Mouse (Mus musculus) intestine, postnatal 0 days (tissue): Measurements from ENCODE around the gene Kcnk7. TPM values are rescaled to one million over a fixed set of nuclear protein-coding genes. Genes with fewer than 3 reads are reported as not detected.
A peak's percentile ranks its signal among the peaks of the same experiment; 100 is the strongest.
"Not testable (repeated sequence)": the region's sequence is repeated elsewhere in the genome, so short reads cannot be mapped to it uniquely, and the experiment has no call there.

Experiments
- ATAC-seq: fragments of 200-750 bp; cut with Nextera tagmentation; 2 replicates; pipeline ENCODE4 v1.8.0; 2017; ENCODE audit warnings: mild to moderate bottlenecking, moderate TSS enrichment, moderate library complexity
- H3K27ac ChIP-seq: fragments of 300-500 bp; sonication (generic); 2 replicates; pipeline ENCODE4 v1.5.1; 2014; ENCODE audit warnings: mild to moderate bottlenecking, low read depth, low read length, moderate library complexity
- H3K27me3 ChIP-seq: fragments of 300-500 bp; sonication (generic); replicated peaks from 2 replicates; pipeline ENCODE4 v1.6.1; 2014; ENCODE audit warnings: low read length, mixed read lengths; ENCODE audit not compliant: control insufficient read depth, insufficient read depth
- H3K36me3 ChIP-seq: fragments of 300-500 bp; sonication (generic); 2 replicates; pipeline ENCODE4 v1.6.1; 2014; ENCODE audit warnings: mild to moderate bottlenecking, moderate library complexity; ENCODE audit not compliant: control insufficient read depth, insufficient read depth
- H3K4me1 ChIP-seq: fragments of 300-500 bp; sonication (generic); replicated peaks from 2 replicates; pipeline ENCODE4 v1.6.1; 2014; ENCODE audit warnings: antibody characterized with exemption, low read length, mixed read lengths; ENCODE audit not compliant: control insufficient read depth, insufficient read depth
- H3K4me2 ChIP-seq: fragments of 300-500 bp; sonication (generic); replicated peaks from 2 replicates; pipeline ENCODE4 v1.6.1; 2014; ENCODE audit warnings: low read depth, mild to moderate bottlenecking, moderate library complexity
- H3K4me3 ChIP-seq: fragments of 300-500 bp; sonication (generic); 2 replicates; pipeline ENCODE4 v1.5.1; 2014; ENCODE audit warnings: low read depth, low read length
- H3K9ac ChIP-seq: fragments of 300-500 bp; sonication (generic); 2 replicates; pipeline ENCODE4 v1.6.1; 2014; ENCODE audit warnings: mild to moderate bottlenecking, low read depth, low read length
- H3K9me3 ChIP-seq: fragments of 300-500 bp; sonication (generic); 2 replicates; pipeline ENCODE4 v1.6.1; 2016; ENCODE audit warnings: mixed run types; ENCODE audit not compliant: control insufficient read depth
- CTCF ChIP-seq: sonication (generic); IDR thresholded peaks from 2 replicates; pipeline ENCODE4 v1.5.1; 2016; ENCODE audit warnings: low read depth, mild to moderate bottlenecking, control low read depth, antibody characterized with exemption, moderate library complexity
- WGBS: fragments of 180-500 bp; shearing (Covaris S2); extraction: QIAGEN DNeasy Blood & Tissue Kit; methylation state at CpG from one replicate; pipeline ENCODE4 v1.1.7; 2014; 5-methylcytosine and 5-hydroxymethylcytosine counted together
- polyA plus RNA-seq: library from polyadenylated mRNA; unstranded; fragments of >200 nt; fragmentation: Nextera tagmentation; extraction: Ambion mirVana; gene quantifications from 2 replicates; pipeline ENCODE4 v1.2.1, GENCODE M21; 2015

The Kcnk7 gene
- polyA plus RNA-seq, 1 experiment from 2014 or later = 0.21 TPM

DNA sequence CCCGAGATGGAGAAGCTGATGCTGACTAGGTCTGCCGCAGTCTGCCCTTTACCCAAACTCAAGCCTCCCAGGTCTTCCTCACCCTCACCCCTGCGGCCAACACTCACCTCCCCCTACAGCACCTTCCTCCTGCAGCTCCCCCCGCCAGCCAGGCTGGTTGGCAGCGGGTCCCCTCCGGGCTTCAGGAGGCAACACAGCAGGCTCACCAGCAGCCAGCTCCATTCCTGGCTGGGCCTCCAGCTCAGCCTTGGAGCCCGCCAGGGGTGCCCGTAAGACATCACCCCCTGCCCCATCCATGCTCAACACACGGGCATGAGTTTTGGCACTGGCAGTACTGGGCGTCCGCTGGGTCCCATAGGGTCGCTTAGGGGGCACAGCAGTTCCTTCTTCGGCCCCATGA, 19.2 kb upstream of the Kcnk7 start:
- no peak for TF ChIP-seq CTCF
- H3K36me3 ChIP-seq = peaks cover 69% of the 10 kb centered on the region
- WGBS = 90% methylated on average over 13 of the region's 13 CpGs

DNA sequence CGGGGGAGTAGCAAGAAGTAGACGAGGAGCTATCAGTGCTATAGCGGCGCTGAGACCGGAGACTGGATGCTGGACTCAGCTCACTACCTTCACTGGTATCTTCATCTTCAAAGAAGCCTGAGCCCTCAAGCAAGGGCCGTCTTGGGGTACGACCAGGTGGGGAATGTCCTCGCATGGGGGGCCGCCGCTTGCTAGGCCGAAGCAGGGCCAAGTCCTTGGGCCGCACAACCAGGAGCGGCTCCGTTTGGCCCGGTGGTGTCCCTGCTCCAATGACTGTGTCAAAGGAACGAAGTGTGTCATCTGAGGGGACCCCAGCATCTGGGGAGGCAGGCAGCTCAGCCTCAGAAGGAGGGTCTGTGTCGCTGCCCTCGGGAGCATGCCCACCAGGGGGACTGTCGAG, 18.7 kb upstream of the Kcnk7 start:
- WGBS = 96% methylated on average over 19 of the region's 19 CpGs
- H3K27ac ChIP-seq = no peak overlapping the region
- peaks cover 7% of the 10 kb centered on the region; the same call in 1 of the 2 replicates for H3K4me1 ChIP-seq
- H3K4me2 ChIP-seq = no peak overlapping the region
- no peaks in the 10 kb centered on the region for H3K9me3 ChIP-seq
- no peak overlapping the region for H3K4me3 ChIP-seq
- H3K36me3 ChIP-seq = peaks cover 65% of the 10 kb centered on the region
- no peaks in the 10 kb centered on the region for H3K27me3 ChIP-seq
- no peak for TF ChIP-seq CTCF
- H3K9ac ChIP-seq = no peak overlapping the region
- no peak for ATAC-seq

More for the DNA sequence above, 19.2 kb upstream of the Kcnk7 start:
- Histone ChIP-seq H3K4me3 (no peak overlapping the region), H3K9me3 (no peaks in the 10 kb centered on the region), H3K27ac (no peak overlapping the region), H3K9ac (no peak overlapping the region), H3K4me2 (no peak overlapping the region), H3K4me1 (peaks cover 7% of the 10 kb centered on the region; the same call in 1 of the 2 replicates), H3K27me3 (no peaks in the 10 kb centered on the region)
- no peak for ATAC-seq

DNA sequence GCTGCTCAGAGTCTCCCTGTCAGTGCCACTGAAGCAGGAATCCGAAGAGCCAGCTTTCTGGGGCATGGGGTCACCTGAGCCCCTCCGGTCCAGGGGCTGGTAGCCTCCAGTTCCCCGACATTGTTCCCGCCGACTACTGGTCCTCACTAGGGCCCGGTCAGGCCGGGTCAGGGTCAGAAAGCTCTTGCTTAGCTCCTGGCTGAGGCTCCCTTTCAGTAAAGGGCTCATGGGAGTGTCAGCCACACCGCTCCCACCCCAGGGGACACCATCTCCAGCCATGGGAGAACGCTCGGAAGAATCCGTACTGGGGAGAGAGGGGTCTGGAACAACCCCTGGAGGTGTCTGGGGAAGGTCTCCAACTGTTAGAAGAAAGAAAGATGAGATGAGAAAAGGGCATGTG, 18.3 kb upstream of the Kcnk7 start:
- H3K27me3 ChIP-seq = no peaks in the 10 kb centered on the region
- 96% methylated on average over 11 of the region's 11 CpGs for WGBS
- no peak for ATAC-seq
- no peak overlapping the region for H3K9ac ChIP-seq
- no peak overlapping the region for H3K4me2 ChIP-seq
- peaks cover 7% of the 10 kb centered on the region; the same call in 1 of the 2 replicates for H3K4me1 ChIP-seq
- no peak overlapping the region for H3K4me3 ChIP-seq
- TF ChIP-seq CTCF = no peak
- H3K36me3 ChIP-seq = peaks cover 61% of the 10 kb centered on the region
- H3K27ac ChIP-seq = no peak overlapping the region
- H3K9me3 ChIP-seq = no peaks in the 10 kb centered on the region

DNA sequence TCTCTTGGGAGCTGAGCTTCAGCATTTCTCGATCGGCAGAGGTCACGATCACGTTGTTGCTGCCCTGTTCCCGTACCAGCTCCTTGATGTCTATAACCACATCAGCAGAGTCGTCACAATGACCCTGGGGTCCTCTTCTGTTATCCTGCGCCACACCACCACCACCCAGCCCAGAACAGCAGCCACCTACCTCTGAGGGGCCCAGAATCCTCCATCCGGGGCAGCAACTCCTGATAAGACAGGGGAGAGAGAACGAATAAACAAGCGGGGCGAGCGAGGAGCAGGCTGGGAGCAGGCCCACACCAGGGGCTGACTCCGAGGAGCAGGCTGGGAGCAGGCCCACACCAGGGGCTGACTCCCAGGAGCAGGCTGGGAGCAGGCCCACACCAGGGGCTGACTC, 17.7 kb upstream of the Kcnk7 start:
- Histone ChIP-seq H3K27ac (no peak overlapping the region), H3K27me3 (no peaks in the 10 kb centered on the region), H3K4me2 (no peak overlapping the region), H3K36me3 (peaks cover 55% of the 10 kb centered on the region), H3K4me1 (peaks cover 11% of the 10 kb centered on the region; the same call in 1 of the 2 replicates), H3K9me3 (no peaks in the 10 kb centered on the region), H3K9ac (no peak overlapping the region), H3K4me3 (no peak overlapping the region)
- WGBS = 80% methylated on average over 13 of the region's 13 CpGs
- no peak for TF ChIP-seq CTCF
- no peak for ATAC-seq

DNA sequence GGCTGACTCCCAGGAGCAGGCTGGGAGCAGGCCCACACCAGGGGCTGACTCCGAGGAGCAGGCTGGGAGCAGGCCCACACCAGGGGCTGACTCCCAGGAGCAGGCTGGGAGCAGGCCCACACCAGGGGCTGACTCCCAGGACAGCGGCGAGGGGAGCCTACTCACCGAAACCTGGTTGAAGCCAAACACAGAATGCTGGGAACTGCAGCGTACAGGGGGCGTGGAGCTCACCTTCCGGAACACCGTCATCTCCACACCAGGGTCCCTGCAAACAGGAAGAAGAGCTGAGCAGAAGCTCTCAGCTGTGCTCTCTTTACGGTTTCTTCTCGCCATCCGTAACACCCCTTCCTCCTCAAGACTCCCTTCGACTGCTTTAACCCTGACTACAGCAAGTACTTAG, 17.2 kb upstream of the Kcnk7 start:
- not testable (repeated sequence) for H3K4me3 ChIP-seq
- WGBS = 88% methylated on average over 11 of the region's 12 CpGs

DNA sequence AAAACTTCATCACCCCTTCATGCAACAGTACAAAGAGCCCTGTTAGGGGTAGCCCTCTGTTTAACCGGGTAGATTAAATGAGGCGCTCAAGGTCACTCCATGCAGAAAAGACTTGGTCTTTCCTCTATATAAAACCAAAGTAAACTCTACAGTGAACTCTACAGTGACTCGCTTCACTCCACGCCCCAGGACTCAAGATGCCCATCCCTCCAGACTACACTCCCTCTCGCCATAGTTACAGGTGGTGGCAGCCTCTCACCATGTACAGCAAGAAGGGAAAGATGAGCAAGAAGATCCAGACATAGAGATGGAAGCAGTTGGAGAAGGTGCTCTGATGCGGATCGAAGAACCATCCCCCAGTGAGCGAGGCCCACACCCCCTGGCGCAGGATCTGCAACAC, 16.4 kb upstream of the Kcnk7 start:
- H3K9ac ChIP-seq = peak overlapping the region; percentile 87
- WGBS = 14% methylated on average over 9 of the region's 9 CpGs
- ATAC-seq = no peak

More for the DNA sequence above, 17.2 kb upstream of the Kcnk7 start:
- not testable (repeated sequence) for H3K9me3 ChIP-seq, ATAC-seq, H3K27ac ChIP-seq, H3K4me2 ChIP-seq, H3K9ac ChIP-seq, H3K27me3 ChIP-seq
- H3K36me3 ChIP-seq = peaks cover 54% of the 10 kb centered on the region
- peaks cover 12% of the 10 kb centered on the region; the same call in 1 of the 2 replicates for H3K4me1 ChIP-seq

More for the DNA sequence above, 16.4 kb upstream of the Kcnk7 start:
- Histone ChIP-seq H3K4me2 (peak overlapping the region; percentile 99), H3K27ac (peak overlapping the region; percentile 97; the same call in 1 of the 2 replicates), H3K9me3 (no peaks in the 10 kb centered on the region), H3K4me1 (peaks cover 16% of the 10 kb centered on the region), H3K27me3 (no peaks in the 10 kb centered on the region), H3K36me3 (peaks cover 54% of the 10 kb centered on the region), H3K4me3 (peak overlapping the region; percentile 84)
- no peak for TF ChIP-seq CTCF
